Mouse (Mus musculus): ENCODE measurements at regions not wholly inside any gene's neighbourhood (a gene's known extent, or its start where the extent isn't known, plus 50 kb on each side); places are given as distances from the start of the nearest gene placed in this dataset.

GRCm38 (mm10) chr14:120102010-120102748 is 59.9 kb upstream of the Oxgr1 start:
- TF ChIP-seq POLR2A (IDR thresholded peaks at IDR 0.05; ENCODE audit: low read depth, low read length) (no peak), CTCF (IDR thresholded peaks at IDR 0.05; ENCODE audit: extremely low read depth, insufficient read depth, insufficient read length, insufficient replicate concordance) (no peak)

Measured in spleen, adult 2 months (tissue).